Mouse (Mus musculus) heart, postnatal 0 days (tissue): Measurements from ENCODE around the gene Pln.
A peak's percentile ranks its signal among the peaks of the same experiment; 100 is the strongest.

Source experiments
- CTCF ChIP-seq: IDR thresholded peaks from 2 replicates; pipeline ENCODE4 v1.5.1; 2016; ENCODE audit warnings: antibody characterized with exemption, control low read depth, low read depth
- EP300 ChIP-seq: IDR thresholded peaks from 2 replicates; pipeline ENCODE4 v1.6.1; 2016; ENCODE audit warnings: antibody characterized with exemption, low read depth

GRCm38 (mm10) chr10:53305867-53306266 is 31.6 kb upstream of the Pln start:
- TF ChIP-seq CTCF (peak; percentile 56), EP300 (0 out of 2 replicates have a peak, but pooled peaks have one; percentile 48)
